Mouse (Mus musculus): Measurements from ENCODE around the gene Acer1. TPM values are rescaled to one million over a fixed set of nuclear protein-coding genes. Genes with fewer than 3 reads are reported as not detected.

Acer1 gene
- total RNA-seq, 1 experiment, result 0.54 TPM

DNA sequence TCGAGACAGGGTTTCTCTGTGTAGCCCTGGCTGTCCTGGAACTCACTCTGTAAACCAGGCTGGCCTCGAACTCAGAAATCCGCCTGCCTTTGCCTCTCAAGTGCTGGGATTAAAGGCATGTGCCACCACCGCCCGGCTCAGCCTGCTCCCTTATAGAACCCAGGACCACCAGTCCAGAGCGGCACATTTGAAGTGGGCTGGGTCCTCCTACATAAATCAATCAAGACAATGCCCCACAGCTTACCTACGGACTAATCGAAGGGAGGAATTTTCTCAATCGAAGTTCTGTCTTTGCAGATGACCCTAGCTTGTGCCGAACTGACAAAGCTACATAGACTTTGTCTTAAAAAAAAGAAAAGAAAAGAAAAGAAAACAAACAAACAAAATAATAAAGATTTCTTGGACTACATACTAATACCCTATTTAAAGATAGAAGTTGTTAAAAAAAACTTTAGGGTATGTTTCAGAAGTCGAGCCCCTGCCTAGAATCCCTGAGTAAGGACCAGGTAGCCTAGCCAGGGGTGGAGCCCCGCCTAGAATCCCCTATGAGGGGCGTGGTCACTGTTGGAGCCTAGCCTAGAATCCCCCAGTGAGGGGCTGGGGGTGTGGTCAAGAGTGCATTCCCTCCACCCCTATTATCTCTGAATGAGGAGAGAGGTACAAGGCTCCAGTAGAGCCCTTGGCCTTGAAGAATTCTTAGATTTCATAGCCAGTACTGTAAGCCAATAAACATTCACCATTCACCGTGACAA is 7.8 kb downstream of the Acer1 start:
- in situ Hi-C loops (cut with MboI; ENCODE audit: low sequenced_read_pairs in 2 of 2, unreplicated experiment in 2 of 2), result no loop called here

DNA sequence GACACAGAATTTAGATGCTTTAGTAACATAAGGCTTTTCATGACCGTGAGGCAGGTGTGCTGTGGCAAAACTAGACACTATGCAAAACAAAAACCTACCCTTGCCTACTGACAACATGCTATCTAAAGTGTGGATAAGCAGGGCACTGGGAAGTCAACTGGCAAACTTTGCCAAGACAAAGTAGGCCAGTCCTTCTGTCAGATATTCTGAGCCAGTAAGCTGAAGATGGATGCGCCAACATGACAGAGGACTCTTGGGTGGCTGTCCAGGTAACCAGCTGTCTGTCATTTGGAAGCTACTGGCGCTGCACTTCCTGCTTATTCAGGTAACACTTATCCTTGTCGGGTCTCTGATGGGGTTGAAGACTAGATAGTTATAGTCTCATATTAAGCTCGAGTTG is 11.8 kb downstream of the Acer1 start:
- TF ChIP-seq HCFC1 (IDR thresholded peaks at IDR 0.05; ENCODE audit: borderline replicate concordance, insufficient read depth, low read length) (no peak), MAFK (IDR thresholded peaks at IDR 0.05; ENCODE audit: insufficient read depth, low read depth, low read length) (no peak), ZNF384 (IDR thresholded peaks at IDR 0.05; ENCODE audit: low read depth, low read length) (no peak), ZC3H11A (IDR thresholded peaks at IDR 0.05; ENCODE audit: borderline replicate concordance, low read depth, low read length) (no peak)
- no peak overlapping the region for H3K9ac ChIP-seq (ENCODE audit: insufficient read depth, low read depth, low read length, poor library complexity, severe bottlenecking)
- DNase-seq (ENCODE audit: low read depth, low spot score), result no peak
- peaks cover 0 to 3% of the 10 kb centered on the region in 2 experiments; a peak in 1 of 4 replicates for H3K4me1 ChIP-seq (ENCODE audit: control insufficient read depth in 2 of 2, insufficient read depth in 2 of 2, low read length in 2 of 2, poor library complexity in 1 of 2)
- in situ Hi-C loops (cut with MboI; ENCODE audit: low sequenced_read_pairs in 2 of 2, unreplicated experiment in 2 of 2), result no loop called here
- H3K4me3 ChIP-seq (ENCODE audit: insufficient read depth in 1 of 2, low read depth in 1 of 2, low read length in 2 of 2, poor library complexity in 1 of 2, severe bottlenecking in 1 of 2), result no peak overlapping the region
- no peaks in the 10 kb centered on the region for H3K9me3 ChIP-seq (ENCODE audit: control insufficient read depth, insufficient read depth, low read depth, low read length)
- no peak overlapping the region for H3K27ac ChIP-seq (ENCODE audit: insufficient read depth, low read depth, low read length, poor library complexity, severe bottlenecking)
- no peaks in the 10 kb centered on the region for H3K36me3 ChIP-seq (ENCODE audit: control insufficient read depth, insufficient read depth, low read length, poor library complexity, severe bottlenecking)

More for the DNA sequence above, 7.8 kb downstream of the Acer1 start:
- no peaks in the 10 kb centered on the region for H3K9me3 ChIP-seq (ENCODE audit: control insufficient read depth, insufficient read depth, low read depth, low read length)
- DNase-seq (ENCODE audit: low read depth, low spot score), result peak; percentile 85
- H3K9ac ChIP-seq (ENCODE audit: insufficient read depth, low read depth, low read length, poor library complexity, severe bottlenecking), result no peak overlapping the region
- H3K36me3 ChIP-seq (ENCODE audit: control insufficient read depth, insufficient read depth, low read length, poor library complexity, severe bottlenecking), result no peaks in the 10 kb centered on the region
- H3K4me1 ChIP-seq (ENCODE audit: control insufficient read depth in 2 of 2, insufficient read depth in 2 of 2, low read length in 2 of 2, poor library complexity in 1 of 2), result peaks cover 1 to 3% of the 10 kb centered on the region in 2 experiments; a peak in 1 of 4 replicates
- H3K27ac ChIP-seq (ENCODE audit: insufficient read depth, low read depth, low read length, poor library complexity, severe bottlenecking), result no peak overlapping the region
- no peak overlapping the region for H3K4me3 ChIP-seq (ENCODE audit: insufficient read depth in 1 of 2, low read depth in 1 of 2, low read length in 2 of 2, poor library complexity in 1 of 2, severe bottlenecking in 1 of 2)
- no peak for TF ChIP-seq MAFK (IDR thresholded peaks at IDR 0.05; ENCODE audit: insufficient read depth, low read depth, low read length)
- TF ChIP-seq ZNF384 (IDR thresholded peaks at IDR 0.05; ENCODE audit: low read depth, low read length), result no peak
- no peak for TF ChIP-seq ZC3H11A (IDR thresholded peaks at IDR 0.05; ENCODE audit: borderline replicate concordance, low read depth, low read length)
- TF ChIP-seq HCFC1 (IDR thresholded peaks at IDR 0.05; ENCODE audit: borderline replicate concordance, insufficient read depth, low read length), result no peak
- TF ChIP-seq CHD2 (IDR thresholded peaks at IDR 0.05; ENCODE audit: low read depth, low read length), result no peak

DNA sequence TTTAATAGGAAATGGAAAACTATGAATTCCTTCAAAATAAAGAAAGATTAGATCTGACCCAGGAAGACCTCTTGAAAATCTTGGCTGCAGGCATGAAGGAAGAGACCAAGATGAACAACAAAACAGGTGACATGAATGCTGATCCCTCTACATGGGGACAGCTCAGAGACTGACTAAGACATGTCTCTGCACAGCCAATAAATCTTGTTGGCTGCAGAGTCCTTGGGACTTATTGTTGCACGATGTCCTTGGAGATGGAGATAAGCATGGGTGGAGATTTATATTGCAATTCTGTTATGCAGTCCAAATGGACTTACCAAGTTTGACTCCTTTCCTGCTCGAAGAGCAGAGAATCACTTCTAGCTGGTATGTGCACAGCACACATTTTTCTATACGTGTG is 12.6 kb downstream of the Acer1 start:
- Histone ChIP-seq H3K9me3 (ENCODE audit: control insufficient read depth, insufficient read depth, low read depth, low read length) (no peaks in the 10 kb centered on the region), H3K27ac (ENCODE audit: insufficient read depth, low read depth, low read length, poor library complexity, severe bottlenecking) (no peak overlapping the region), H3K9ac (ENCODE audit: insufficient read depth, low read depth, low read length, poor library complexity, severe bottlenecking) (no peak overlapping the region), H3K4me3 (ENCODE audit: insufficient read depth in 1 of 2, low read depth in 1 of 2, low read length in 2 of 2, poor library complexity in 1 of 2, severe bottlenecking in 1 of 2) (no peak overlapping the region), H3K4me1 (ENCODE audit: control insufficient read depth in 2 of 2, insufficient read depth in 2 of 2, low read length in 2 of 2, poor library complexity in 1 of 2) (peaks cover 0 to 2% of the 10 kb centered on the region in 2 experiments; a peak in 1 of 4 replicates), H3K36me3 (ENCODE audit: control insufficient read depth, insufficient read depth, low read length, poor library complexity, severe bottlenecking) (no peaks in the 10 kb centered on the region)
- TF ChIP-seq CHD2 (IDR thresholded peaks at IDR 0.05; ENCODE audit: low read depth, low read length) (no peak), ZNF384 (IDR thresholded peaks at IDR 0.05; ENCODE audit: low read depth, low read length) (no peak), MAFK (IDR thresholded peaks at IDR 0.05; ENCODE audit: insufficient read depth, low read depth, low read length) (no peak), HCFC1 (IDR thresholded peaks at IDR 0.05; ENCODE audit: borderline replicate concordance, insufficient read depth, low read length) (no peak), ZC3H11A (IDR thresholded peaks at IDR 0.05; ENCODE audit: borderline replicate concordance, low read depth, low read length) (no peak)
- in situ Hi-C loops (cut with MboI; ENCODE audit: low sequenced_read_pairs in 2 of 2, unreplicated experiment in 2 of 2), result no loop called here
- DNase-seq (ENCODE audit: low read depth, low spot score), result no peak

DNA sequence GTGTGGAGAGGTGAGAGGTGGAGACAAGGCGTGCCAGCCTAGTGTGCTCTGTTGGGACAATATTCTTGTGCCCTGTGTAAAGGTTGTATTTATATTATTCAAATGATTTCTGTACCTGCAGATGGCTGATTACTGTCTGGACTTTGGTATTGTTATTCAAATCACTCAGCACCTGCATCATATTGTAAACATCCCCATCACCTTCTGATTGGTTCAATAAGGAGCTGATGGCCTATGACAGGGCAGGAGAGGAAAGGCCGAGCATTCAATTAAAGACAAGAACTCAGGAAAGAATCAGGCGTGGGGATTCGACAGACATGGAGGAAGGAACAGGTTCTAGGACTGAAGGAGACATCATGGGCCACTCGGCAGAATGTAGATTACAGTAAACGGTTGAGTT is 18.3 kb downstream of the Acer1 start:
- Histone ChIP-seq H3K36me3 (ENCODE audit: control insufficient read depth, insufficient read depth, low read length, poor library complexity, severe bottlenecking) (no peaks in the 10 kb centered on the region), H3K27ac (ENCODE audit: insufficient read depth, low read depth, low read length, poor library complexity, severe bottlenecking) (no peak overlapping the region), H3K9me3 (ENCODE audit: control insufficient read depth, insufficient read depth, low read depth, low read length) (no peaks in the 10 kb centered on the region), H3K4me1 (ENCODE audit: control insufficient read depth in 2 of 2, insufficient read depth in 2 of 2, low read length in 2 of 2, poor library complexity in 1 of 2) (peaks cover 3 to 9% of the 10 kb centered on the region in 2 experiments; a peak in 2 of 4 replicates), H3K4me3 (ENCODE audit: insufficient read depth in 1 of 2, low read depth in 1 of 2, low read length in 2 of 2, poor library complexity in 1 of 2, severe bottlenecking in 1 of 2) (no peak overlapping the region), H3K9ac (ENCODE audit: insufficient read depth, low read depth, low read length, poor library complexity, severe bottlenecking) (no peak overlapping the region)
- in situ Hi-C loops (cut with MboI; ENCODE audit: low sequenced_read_pairs in 2 of 2, unreplicated experiment in 2 of 2), result no loop called here
- DNase-seq (ENCODE audit: low read depth, low spot score), result no peak
- TF ChIP-seq MAFK (IDR thresholded peaks at IDR 0.05; ENCODE audit: insufficient read depth, low read depth, low read length) (no peak), ZNF384 (IDR thresholded peaks at IDR 0.05; ENCODE audit: low read depth, low read length) (no peak), CHD2 (IDR thresholded peaks at IDR 0.05; ENCODE audit: low read depth, low read length) (no peak), ZC3H11A (IDR thresholded peaks at IDR 0.05; ENCODE audit: borderline replicate concordance, low read depth, low read length) (no peak), HCFC1 (IDR thresholded peaks at IDR 0.05; ENCODE audit: borderline replicate concordance, insufficient read depth, low read length) (no peak)

Data from ES-E14 (cell line).